Mouse (Mus musculus) forebrain, embryonic 16.5 days (tissue): ENCODE data around the gene Kcnab2. TPM values are rescaled to one million over a fixed set of nuclear protein-coding genes. Genes with fewer than 3 reads are reported as not detected.

Experiments
- ATAC-seq: fragments of 200-750 bp; cut with Nextera tagmentation; 2 replicates; pipeline ENCODE4 v1.8.0; 2017; ENCODE audit warnings: mild to moderate bottlenecking, moderate library complexity
- H3K27ac ChIP-seq: fragments of 300-500 bp; sonication (generic); 2 replicates; pipeline ENCODE4 v1.5.1; 2014; ENCODE audit warnings: low read length, control low read depth
- H3K27me3 ChIP-seq: fragments of 300-500 bp; sonication (generic); replicated peaks from 2 replicates; pipeline ENCODE4 v1.6.1; 2014; ENCODE audit warnings: low read length; ENCODE audit not compliant: control insufficient read depth, insufficient read depth
- H3K36me3 ChIP-seq: fragments of 300-500 bp; sonication (generic); 2 replicates; pipeline ENCODE4 v1.6.1; 2014; ENCODE audit not compliant: control insufficient read depth, insufficient read depth
- H3K4me1 ChIP-seq: fragments of 300-500 bp; sonication (generic); replicated peaks from 2 replicates; pipeline ENCODE4 v1.6.1; 2014; ENCODE audit warnings: low read length; ENCODE audit not compliant: control insufficient read depth, insufficient read depth
- H3K4me2 ChIP-seq: fragments of 300-500 bp; sonication (generic); 2 replicates; pipeline ENCODE4 v1.6.1; 2014; ENCODE audit warnings: mild to moderate bottlenecking, low read length, control low read depth
- H3K4me3 ChIP-seq: fragments of 300-500 bp; sonication (generic); replicated peaks from 2 replicates; pipeline ENCODE4 v1.5.1; 2014; ENCODE audit warnings: mild to moderate bottlenecking, low read length, control low read depth
- H3K9ac ChIP-seq: fragments of 300-500 bp; sonication (generic); replicated peaks from 2 replicates; pipeline ENCODE4 v1.6.1; 2014; ENCODE audit warnings: low read depth, low read length, control low read depth
- H3K9me3 ChIP-seq: fragments of 300-500 bp; sonication (generic); 2 replicates; pipeline ENCODE4 v1.6.1; 2016; ENCODE audit warnings: low read length; ENCODE audit not compliant: control insufficient read depth
- WGBS: fragments of 180-500 bp; shearing (Covaris S2); extraction: QIAGEN DNeasy Blood & Tissue Kit; methylation state at CpG from one replicate; pipeline ENCODE4 v1.1.7; 2014; 5-methylcytosine and 5-hydroxymethylcytosine counted together
- polyA plus RNA-seq: library from polyadenylated mRNA; unstranded; fragments of >200 nt; fragmentation: Nextera tagmentation; extraction: Ambion mirVana; gene quantifications from 2 replicates; pipeline ENCODE4 v1.2.1, GENCODE M21; 2015

The Kcnab2 gene
- polyA plus RNA-seq, 1 experiment from 2014 or later, result 19.2 TPM

GRCm38 (mm10) chr4:152382528-152383252, 95.0 kb downstream of the Kcnab2 start:
- ATAC-seq, result no peak
- Histone ChIP-seq H3K36me3 (peaks cover 5% of the 10 kb centered on the region; the same call in 1 of the 2 replicates), H3K9ac (no peak overlapping the region), H3K4me3 (no peak overlapping the region), H3K9me3 (no peaks in the 10 kb centered on the region), H3K4me1 (no peaks in the 10 kb centered on the region), H3K27me3 (no peaks in the 10 kb centered on the region), H3K4me2 (no peak overlapping the region), H3K27ac (no peak overlapping the region)
- WGBS, result 85% methylated on average over 17 of the region's 17 CpGs

GRCm38 (mm10) chr4:152365228-152365627, 112.4 kb downstream of the Kcnab2 start:
- H3K4me1 ChIP-seq, result peaks cover 19% of the 10 kb centered on the region
- H3K9ac ChIP-seq, result no peak overlapping the region
- no peak overlapping the region for H3K4me3 ChIP-seq
- peak overlapping the region; percentile 30; the same call in 1 of the 2 replicates for H3K27ac ChIP-seq
- ATAC-seq, result peak; percentile 41; the same call in 1 of the 2 replicates
- H3K9me3 ChIP-seq, result no peaks in the 10 kb centered on the region
- WGBS, result 19% methylated on average over 7 of the region's 7 CpGs
- H3K27me3 ChIP-seq, result no peaks in the 10 kb centered on the region; the same call in 1 of the 2 replicates
- H3K4me2 ChIP-seq, result no peak overlapping the region
- H3K36me3 ChIP-seq, result peaks cover 2% of the 10 kb centered on the region; the same call in 1 of the 2 replicates

GRCm38 (mm10) chr4:152362180-152362579, 115.5 kb downstream of the Kcnab2 start:
- H3K4me3 ChIP-seq, result no peak overlapping the region
- peaks cover 2% of the 10 kb centered on the region; the same call in 1 of the 2 replicates for H3K36me3 ChIP-seq
- H3K4me1 ChIP-seq, result peaks cover 19% of the 10 kb centered on the region
- no peak overlapping the region for H3K9ac ChIP-seq
- H3K4me2 ChIP-seq, result no peak overlapping the region
- no peak for ATAC-seq
- 88% methylated on average over 9 of the region's 9 CpGs for WGBS
- no peaks in the 10 kb centered on the region for H3K9me3 ChIP-seq
- peaks cover 2% of the 10 kb centered on the region; the same call in 1 of the 2 replicates for H3K27me3 ChIP-seq
- no peak overlapping the region for H3K27ac ChIP-seq

GRCm38 (mm10) chr4:152360855-152361254, 116.8 kb downstream of the Kcnab2 start:
- Histone ChIP-seq H3K4me3 (no peak overlapping the region), H3K4me2 (peak overlapping the region; percentile 14), H3K36me3 (peaks cover 2% of the 10 kb centered on the region; the same call in 1 of the 2 replicates), H3K27me3 (peaks cover 2% of the 10 kb centered on the region; the same call in 1 of the 2 replicates), H3K4me1 (peaks cover 18% of the 10 kb centered on the region), H3K9me3 (no peaks in the 10 kb centered on the region), H3K27ac (no peak overlapping the region), H3K9ac (0 out of 2 replicates have a peak overlapping the region, but pooled peaks have one; percentile 11)
- 2% methylated on average over 23 of the region's 24 CpGs for WGBS
- ATAC-seq, result peak; percentile 14; the same call in 1 of the 2 replicates

- 11% methylated on average over 10 of the region's 11 CpGs for WGBS
Measured at GRCm38 (mm10) chr4:152359700-152360099, 118.0 kb downstream of the Kcnab2 start.

DNA sequence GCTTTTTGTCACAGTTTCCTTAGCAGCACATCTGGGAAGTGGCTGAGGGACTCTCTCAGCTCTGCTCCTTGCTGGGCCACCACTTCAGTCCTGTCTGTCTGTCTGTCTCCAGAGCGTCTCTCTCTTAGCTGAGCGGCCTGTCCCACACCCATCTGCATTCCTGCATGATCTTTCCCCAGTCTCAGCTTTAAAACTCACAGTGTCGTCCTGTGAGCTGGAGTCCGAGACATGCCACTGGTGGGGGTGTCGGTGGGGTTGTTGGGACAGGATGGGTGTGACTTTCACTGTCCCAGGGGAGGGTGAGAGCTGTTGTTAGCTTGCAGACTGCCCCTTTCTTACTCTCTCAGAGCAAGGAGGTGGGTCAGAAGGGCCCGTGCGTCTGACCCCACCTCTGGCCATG, 122.0 kb downstream of the Kcnab2 start:
- ATAC-seq, result no peak
- no peak overlapping the region for H3K4me2 ChIP-seq
- H3K36me3 ChIP-seq, result no peaks in the 10 kb centered on the region; the same call in 1 of the 2 replicates
- H3K27me3 ChIP-seq, result 0 out of 2 replicates have a peak, but pooled peaks cover 2% of the 10 kb centered on the region
- WGBS, result 83% methylated on average over 7 of the region's 7 CpGs
- no peak overlapping the region for H3K9ac ChIP-seq
- no peaks in the 10 kb centered on the region for H3K9me3 ChIP-seq
- no peak overlapping the region for H3K27ac ChIP-seq
- no peak overlapping the region for H3K4me3 ChIP-seq
- peaks cover 14% of the 10 kb centered on the region for H3K4me1 ChIP-seq

More at GRCm38 (mm10) chr4:152359700-152360099, 118.0 kb downstream of the Kcnab2 start:
- Histone ChIP-seq H3K27ac (no peak overlapping the region), H3K9me3 (no peaks in the 10 kb centered on the region), H3K9ac (no peak overlapping the region), H3K27me3 (peaks cover 2% of the 10 kb centered on the region; the same call in 1 of the 2 replicates), H3K4me1 (peaks cover 7% of the 10 kb centered on the region), H3K4me2 (no peak overlapping the region), H3K36me3 (peaks cover 2% of the 10 kb centered on the region; the same call in 1 of the 2 replicates), H3K4me3 (no peak overlapping the region)
- ATAC-seq, result no peak

- no peaks in the 10 kb centered on the region; the same call in 1 of the 2 replicates for H3K36me3 ChIP-seq
- peaks cover 27% of the 10 kb centered on the region for H3K4me1 ChIP-seq
- 87% methylated on average over 14 of the region's 14 CpGs for WGBS
- no peak for ATAC-seq
- no peaks in the 10 kb centered on the region for H3K9me3 ChIP-seq
- H3K27me3 ChIP-seq, result 0 out of 2 replicates have a peak, but pooled peaks cover under 1% of the 10 kb centered on the region
- no peak overlapping the region for H3K4me3 ChIP-seq
- H3K4me2 ChIP-seq, result no peak overlapping the region
- H3K27ac ChIP-seq, result no peak overlapping the region
- no peak overlapping the region for H3K9ac ChIP-seq
Measured at GRCm38 (mm10) chr4:152353886-152354637, 123.6 kb downstream of the Kcnab2 start.

GRCm38 (mm10) chr4:152351422-152352305, 126.0 kb downstream of the Kcnab2 start:
- Histone ChIP-seq H3K9ac (no peak overlapping the region), H3K27ac (peak overlapping the region; percentile 83; the same call in 1 of the 2 replicates), H3K36me3 (no peaks in the 10 kb centered on the region), H3K4me3 (no peak overlapping the region), H3K4me2 (peak overlapping the region; percentile 1; the same call in 1 of the 2 replicates), H3K27me3 (no peaks in the 10 kb centered on the region), H3K4me1 (peaks cover 31% of the 10 kb centered on the region), H3K9me3 (no peaks in the 10 kb centered on the region)
- WGBS, result 12% methylated on average over 14 of the region's 14 CpGs
- ATAC-seq, result peak; percentile 26; the same call in 1 of the 2 replicates
